Mouse (Mus musculus) liver, embryonic 13.5 days (tissue): ENCODE data around the gene Gm28845. TPM values are rescaled to one million over a fixed set of nuclear protein-coding genes. Genes with fewer than 3 reads are reported as not detected.
A peak's percentile ranks its signal among the peaks of the same experiment; 100 is the strongest.

ENCODE experiments used
- ATAC-seq: fragments of 200-750 bp; cut with Nextera tagmentation; 2 replicates; pipeline ENCODE4 v1.8.0; 2017; ENCODE audit warnings: low read depth, mild to moderate bottlenecking, moderate number of reproducible peaks, moderate library complexity
- DNase-seq: peaks from one replicate; pipeline ENCODE4 v3.0.0; 2022
- H3K27ac ChIP-seq: fragments of 300-500 bp; sonication (generic); 2 replicates; pipeline ENCODE4 v1.5.1; 2015; ENCODE audit warnings: moderate library complexity, mild to moderate bottlenecking, inconsistent platforms
- H3K27me3 ChIP-seq: fragments of 300-500 bp; sonication (generic); 2 replicates; pipeline ENCODE4 v1.6.1; 2015; ENCODE audit warnings: mild to moderate bottlenecking, inconsistent platforms
- H3K36me3 ChIP-seq: fragments of 300-500 bp; sonication (generic); 2 replicates; pipeline ENCODE4 v1.6.1; 2015; ENCODE audit warnings: mild to moderate bottlenecking, inconsistent platforms
- H3K4me1 ChIP-seq: fragments of 300-500 bp; sonication (generic); replicated peaks from 2 replicates; pipeline ENCODE4 v1.6.1; 2015; ENCODE audit warnings: inconsistent platforms
- H3K4me2 ChIP-seq: fragments of 300-500 bp; sonication (generic); 2 replicates; pipeline ENCODE4 v1.6.1; 2015; ENCODE audit warnings: inconsistent platforms, mild to moderate bottlenecking, moderate library complexity
- H3K4me3 ChIP-seq: fragments of 300-500 bp; sonication (generic); replicated peaks from 2 replicates; pipeline ENCODE4 v1.5.1; 2015; ENCODE audit warnings: mild to moderate bottlenecking, inconsistent platforms
- H3K9ac ChIP-seq: fragments of 300-500 bp; sonication (generic); 2 replicates; pipeline ENCODE4 v1.6.1; 2015; ENCODE audit warnings: mild to moderate bottlenecking, inconsistent platforms
- H3K9me3 ChIP-seq: fragments of 300-500 bp; sonication (generic); replicated peaks from 2 replicates; pipeline ENCODE4 v1.6.1; 2016; ENCODE audit warnings: inconsistent platforms
- WGBS: fragments of 180-500 bp; shearing (Covaris S2); methylation state at CpG from one replicate; pipeline ENCODE4 v1.1.7; 2015; ENCODE audit not compliant: insufficient replicate concordance; 5-methylcytosine and 5-hydroxymethylcytosine counted together
- polyA plus RNA-seq: library from polyadenylated mRNA; unstranded; fragments of >200 nt; fragmentation: Nextera tagmentation; extraction: Ambion mirVana; gene quantifications from 2 replicates; pipeline ENCODE4 v1.2.1, GENCODE M21; 2015

The Gm28845 gene
- polyA plus RNA-seq, 1 experiment from 2014 or later = not detected

DNA sequence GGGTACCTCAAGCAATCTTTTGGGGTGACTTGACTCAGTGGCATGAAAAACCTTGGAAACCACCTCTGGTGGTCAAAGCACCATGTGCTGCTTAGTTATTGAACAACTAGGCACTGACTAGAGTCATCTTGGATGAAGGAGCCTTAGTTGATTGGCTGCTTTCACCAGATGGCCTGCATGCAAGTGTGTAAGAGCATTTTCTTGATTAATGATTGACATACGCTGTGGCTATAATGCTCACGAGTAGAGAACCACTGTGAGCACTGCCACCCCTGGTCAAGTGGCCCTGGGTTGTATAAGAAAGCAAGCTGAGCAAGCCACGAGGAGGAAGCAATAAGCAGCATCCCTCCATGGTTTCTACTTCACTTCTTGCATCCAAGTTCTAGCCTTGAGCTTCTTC is 10.9 kb upstream of the Gm28845 start:
- Histone ChIP-seq H3K4me3 (no peak overlapping the region), H3K9ac (no peak overlapping the region), H3K9me3 (no peaks in the 10 kb centered on the region), H3K36me3 (no peaks in the 10 kb centered on the region), H3K27ac (no peak overlapping the region), H3K27me3 (no peaks in the 10 kb centered on the region), H3K4me2 (no peak overlapping the region), H3K4me1 (no peaks in the 10 kb centered on the region)
- ATAC-seq = no peak
- 43% methylated on average over 3 of the region's 3 CpGs for whole genome bisulfite sequencing
- DNase-seq = no peak

DNA sequence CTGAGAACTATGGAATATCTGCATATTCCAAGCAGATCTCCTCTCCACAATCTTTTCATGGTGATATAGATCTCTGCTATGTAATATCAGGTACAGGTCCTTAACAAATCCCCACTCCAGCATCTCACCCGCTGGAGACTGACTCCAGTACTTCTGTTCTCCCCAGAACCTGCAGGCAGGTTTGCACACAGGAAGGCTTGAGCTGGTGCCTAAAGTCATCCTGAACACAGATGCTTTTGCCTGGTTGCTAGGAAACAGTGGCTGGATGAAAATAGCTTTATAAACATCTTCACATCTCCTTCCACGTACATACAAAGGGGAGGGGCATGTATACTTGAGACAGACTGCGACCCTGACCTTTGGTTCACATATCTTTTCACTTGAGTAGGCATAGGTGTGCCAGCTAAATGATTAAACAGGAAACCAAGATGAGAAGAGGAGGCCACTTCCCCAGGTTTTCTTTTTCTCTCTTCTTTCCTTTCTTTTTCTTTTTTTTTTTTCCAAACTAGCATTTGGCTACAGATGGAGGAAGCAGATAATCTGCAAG is 10.3 kb upstream of the Gm28845 start:
- no peaks in the 10 kb centered on the region for H3K9me3 ChIP-seq
- H3K9ac ChIP-seq = no peak overlapping the region
- DNase-seq (no peak), ATAC-seq (no peak)
- H3K27ac ChIP-seq = no peak overlapping the region
- H3K4me1 ChIP-seq = no peaks in the 10 kb centered on the region
- WGBS = 56% methylated on average over 3 of the region's 3 CpGs
- H3K4me3 ChIP-seq = no peak overlapping the region
- no peaks in the 10 kb centered on the region for H3K36me3 ChIP-seq
- no peaks in the 10 kb centered on the region for H3K27me3 ChIP-seq
- no peak overlapping the region for H3K4me2 ChIP-seq

DNA sequence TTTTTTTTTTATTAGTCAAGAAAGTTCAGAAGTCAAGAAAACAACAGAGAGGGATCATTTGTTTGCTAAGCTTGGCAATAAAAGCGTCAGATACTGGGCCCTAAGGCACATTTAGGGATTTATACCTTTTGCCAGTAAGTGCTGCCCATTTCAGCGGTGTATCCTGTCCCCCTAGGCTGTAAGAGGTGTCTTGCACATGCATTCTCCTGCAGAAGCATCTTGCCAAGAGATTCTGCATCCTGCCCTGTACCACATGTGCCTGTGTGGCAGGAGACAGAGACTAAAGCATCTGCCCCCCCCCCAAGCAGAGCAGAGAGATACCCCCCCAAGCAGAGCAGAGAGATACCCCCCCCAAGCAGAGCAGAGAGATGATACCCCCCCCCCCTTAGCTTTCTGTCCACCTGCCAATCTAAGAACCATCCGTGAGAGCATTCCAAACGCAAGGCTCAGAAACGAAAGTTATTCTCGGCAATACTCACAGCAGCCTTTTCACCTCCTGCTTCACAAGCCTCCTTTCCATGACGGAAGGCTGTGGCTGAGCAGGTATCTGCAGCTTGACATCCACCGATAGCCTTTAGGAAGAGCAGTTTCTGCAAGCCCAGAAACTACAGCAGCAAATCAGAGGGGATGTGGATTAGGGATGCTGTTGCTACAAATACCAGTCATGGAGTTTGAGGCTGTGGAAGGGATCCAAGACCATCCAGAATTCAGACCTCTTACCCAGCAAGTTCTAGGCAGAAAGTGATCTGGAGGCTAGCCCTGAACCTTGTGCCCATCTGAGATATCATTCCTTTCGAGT is 3.4 kb upstream of the Gm28845 start, which contains the start of gene D630023F18Rik:
Gene D630023F18Rik, minus strand, starts transcription at position 641 of the 799 bp plus-strand sequence.
- ATAC-seq = no peak
- no peaks in the 10 kb centered on the region for H3K27me3 ChIP-seq
- no peaks in the 10 kb centered on the region for H3K36me3 ChIP-seq
- H3K9ac ChIP-seq = no peak within 1 kb of the TSS
- H3K4me1 ChIP-seq = no peaks in the 10 kb centered on the region
- H3K9me3 ChIP-seq = no peaks in the 10 kb centered on the region
- WGBS = 28% methylated on average over 9 of the region's 9 CpGs
- H3K27ac ChIP-seq = no peak within 1 kb of the TSS
- DNase-seq = no peak
- no peak within 1 kb of the TSS for H3K4me3 ChIP-seq
- H3K4me2 ChIP-seq = no peak within 1 kb of the TSS

DNA sequence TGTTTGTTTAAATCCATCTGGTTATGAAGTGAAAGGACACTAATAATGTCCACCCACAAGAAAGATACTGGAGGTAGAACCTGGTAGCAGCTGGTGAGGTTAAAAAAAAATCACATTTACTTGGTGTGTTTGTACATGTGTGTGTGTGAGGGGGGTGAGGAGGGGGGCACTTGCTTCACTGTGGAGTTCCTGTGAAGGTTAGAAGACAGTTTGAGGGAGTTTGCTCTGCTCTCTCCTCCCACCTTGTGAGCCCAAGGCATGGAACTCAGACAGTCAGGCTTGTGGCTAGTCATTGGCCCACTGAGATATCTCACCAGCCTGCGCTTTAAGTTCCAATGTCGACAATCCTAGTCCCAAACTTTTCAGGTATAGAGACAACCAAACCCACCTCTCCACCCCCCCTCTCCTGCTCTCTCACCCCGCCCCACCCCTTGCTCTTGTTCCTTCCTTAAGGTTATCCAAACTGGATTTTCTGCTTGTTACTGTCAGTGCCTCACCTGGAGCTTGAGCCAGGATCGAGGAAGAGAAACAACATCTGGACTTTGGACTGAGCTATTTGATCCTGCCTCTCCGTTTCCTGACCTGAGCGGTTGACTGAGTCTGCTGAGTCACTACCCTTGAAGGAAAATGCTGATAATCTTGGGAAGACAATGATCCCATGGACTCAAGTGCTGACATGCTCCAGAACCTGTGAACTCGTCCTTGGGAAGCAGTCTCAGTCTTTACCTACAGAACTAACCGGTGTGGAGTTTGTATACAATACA is 1.0 kb downstream of the Gm28845 start:
- DNase-seq (no peak), ATAC-seq (no peak)
- H3K9me3 ChIP-seq = no peaks in the 10 kb centered on the region
- no peak overlapping the region for H3K4me2 ChIP-seq
- no peak overlapping the region for H3K4me3 ChIP-seq
- no peaks in the 10 kb centered on the region for H3K36me3 ChIP-seq
- H3K27ac ChIP-seq = no peak overlapping the region
- no peaks in the 10 kb centered on the region for H3K27me3 ChIP-seq
- WGBS = 49% methylated on average over 8 of the region's 8 CpGs
- H3K9ac ChIP-seq = no peak overlapping the region
- H3K4me1 ChIP-seq = no peaks in the 10 kb centered on the region

GRCm38 (mm10) chr1:65113536-65114172 is 5.7 kb downstream of the Gm28845 start:
- H3K27me3 ChIP-seq = no peaks in the 10 kb centered on the region
- ATAC-seq = peak; percentile 41; the same call in 1 of the 2 replicates
- WGBS = 77% methylated on average over 5 of the region's 5 CpGs
- H3K36me3 ChIP-seq = no peaks in the 10 kb centered on the region
- no peaks in the 10 kb centered on the region for H3K9me3 ChIP-seq
- no peak for DNase-seq
- H3K4me3 ChIP-seq = no peak overlapping the region
- H3K4me1 ChIP-seq = peaks cover 8% of the 10 kb centered on the region
- H3K27ac ChIP-seq = no peak overlapping the region
- no peak overlapping the region for H3K9ac ChIP-seq
- no peak overlapping the region for H3K4me2 ChIP-seq

GRCm38 (mm10) chr1:65112807-65113196 is 6.6 kb downstream of the Gm28845 start:
- Histone ChIP-seq H3K4me2 (peak overlapping the region; percentile 41), H3K27ac (peak overlapping the region; percentile 37), H3K9ac (no peak overlapping the region), H3K27me3 (no peaks in the 10 kb centered on the region), H3K4me3 (no peak overlapping the region), H3K9me3 (no peaks in the 10 kb centered on the region), H3K36me3 (no peaks in the 10 kb centered on the region), H3K4me1 (peaks cover 8% of the 10 kb centered on the region)
- ATAC-seq = peak; percentile 40
- no peak for DNase-seq
- 34% methylated on average over 14 of the region's 14 CpGs for WGBS

- Histone ChIP-seq H3K4me1 (peaks cover 8% of the 10 kb centered on the region), H3K36me3 (no peaks in the 10 kb centered on the region), H3K4me3 (no peak overlapping the region), H3K9ac (no peak overlapping the region), H3K27me3 (no peaks in the 10 kb centered on the region), H3K27ac (peak overlapping the region; percentile 37), H3K4me2 (peak overlapping the region; percentile 41), H3K9me3 (no peaks in the 10 kb centered on the region)
- WGBS = 8% methylated on average over 8 of the region's 8 CpGs
- ATAC-seq (peak; percentile 55; the same call in 1 of the 2 replicates), DNase-seq (peak; percentile 49)
Observed at GRCm38 (mm10) chr1:65112031-65112806, 7.1 kb downstream of the Gm28845 start.

- no peak for DNase-seq
- 66% methylated on average over 25 of the region's 25 CpGs for WGBS
- Histone ChIP-seq H3K27me3 (no peaks in the 10 kb centered on the region), H3K36me3 (no peaks in the 10 kb centered on the region), H3K4me2 (no peak overlapping the region), H3K9ac (no peak overlapping the region), H3K4me1 (peaks cover 8% of the 10 kb centered on the region), H3K4me3 (no peak overlapping the region), H3K9me3 (no peaks in the 10 kb centered on the region), H3K27ac (no peak overlapping the region)
- ATAC-seq = no peak
Observed at GRCm38 (mm10) chr1:65109756-65110435, 9.5 kb downstream of the Gm28845 start.

DNA sequence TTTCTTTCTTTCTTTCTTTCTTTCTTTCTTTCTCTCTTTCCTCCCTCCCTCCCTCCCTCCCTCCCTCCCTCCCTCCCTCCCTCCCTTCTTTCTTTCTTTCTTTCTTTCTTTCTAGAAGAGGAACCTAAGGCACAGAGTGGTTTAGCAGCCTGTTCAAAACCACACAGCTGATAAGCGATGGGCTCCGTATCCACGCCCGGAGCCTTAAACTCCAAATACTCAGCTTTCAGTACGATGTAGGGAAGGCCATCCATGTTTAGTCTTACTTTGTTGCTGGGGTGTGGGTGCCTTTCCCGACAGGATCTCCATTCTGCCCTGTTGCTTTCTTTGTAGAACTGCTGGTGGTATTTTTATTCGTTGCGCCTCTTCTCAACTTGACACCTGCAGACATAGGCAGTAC is 10.2 kb downstream of the Gm28845 start:
- no peaks in the 10 kb centered on the region for H3K27me3 ChIP-seq
- no peak overlapping the region for H3K27ac ChIP-seq
- peaks cover 8% of the 10 kb centered on the region for H3K4me1 ChIP-seq
- H3K4me3 ChIP-seq = no peak overlapping the region
- WGBS = 45% methylated on average over 8 of the region's 8 CpGs
- ATAC-seq = no peak
- no peak for DNase-seq
- no peak overlapping the region for H3K9ac ChIP-seq
- H3K36me3 ChIP-seq = no peaks in the 10 kb centered on the region
- no peak overlapping the region for H3K4me2 ChIP-seq
- H3K9me3 ChIP-seq = no peaks in the 10 kb centered on the region

DNA sequence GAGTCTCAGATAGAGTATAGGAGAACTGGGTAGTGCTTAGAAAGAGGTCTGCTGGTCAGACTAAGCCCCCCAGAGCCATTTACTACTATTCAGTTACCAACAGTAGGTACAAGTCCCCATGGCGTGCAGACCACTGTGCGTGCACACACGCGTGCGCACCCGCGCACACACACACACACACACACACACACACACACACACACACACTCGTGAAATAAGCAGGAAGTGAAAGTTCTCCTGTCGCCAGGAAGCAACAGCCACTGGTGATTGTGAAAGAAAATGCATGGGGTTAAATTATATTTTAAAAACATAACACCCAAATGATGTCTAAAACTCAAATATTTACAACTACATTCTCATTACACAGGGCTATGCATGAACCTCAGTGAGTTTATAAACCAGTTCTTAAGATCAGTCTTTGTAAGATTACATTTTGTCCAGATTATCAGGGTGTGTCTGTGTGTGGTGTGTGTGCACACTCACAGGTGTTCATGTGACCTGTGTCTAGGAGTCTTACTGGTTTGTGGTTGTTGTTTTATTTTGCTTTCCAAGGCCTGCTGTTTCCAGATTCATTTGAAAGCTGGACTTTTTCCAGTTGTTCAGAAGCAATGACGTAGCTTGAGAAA is 11.6 kb downstream of the Gm28845 start:
- no peak overlapping the region for H3K4me2 ChIP-seq
- no peaks in the 10 kb centered on the region for H3K9me3 ChIP-seq
- DNase-seq = no peak
- H3K27ac ChIP-seq = no peak overlapping the region
- no peaks in the 10 kb centered on the region for H3K36me3 ChIP-seq
- H3K27me3 ChIP-seq = no peaks in the 10 kb centered on the region
- 76% methylated on average over 10 of the region's 10 CpGs for WGBS
- H3K4me3 ChIP-seq = no peak overlapping the region
- H3K9ac ChIP-seq = no peak overlapping the region
- no peak for ATAC-seq
- peaks cover 4% of the 10 kb centered on the region for H3K4me1 ChIP-seq
